Mouse (Mus musculus) lung, adult 18-20 months (tissue): ENCODE data around the gene Trim8.
A peak's percentile ranks its signal among the peaks of the same experiment; 100 is the strongest.

Experiments
- DNase-seq, 2 experiments: peaks; one replicate each; pipeline ENCODE4 v3.0.0; 2022; ENCODE audit warnings: mixed read lengths in 2 of 2

Trim8 gene

GRCm38 (mm10) chr19:46524601-46525321 lies 23.3 kb downstream of the Trim8 start:
- DNase-seq: peak; percentile 85 to 90

GRCm38 (mm10) chr19:46525691-46526631 lies 24.5 kb downstream of the Trim8 start:
- no peak for DNase-seq

- DNase-seq: no peak
Measured at GRCm38 (mm10) chr19:46527632-46528528, 26.4 kb downstream of the Trim8 start.

- peak; percentile 76 to 83 for DNase-seq
Measured at GRCm38 (mm10) chr19:46528529-46529213, 27.2 kb downstream of the Trim8 start.

- DNase-seq: no peak
Measured at GRCm38 (mm10) chr19:46529601-46530448, 28.3 kb downstream of the Trim8 start.

- DNase-seq: no peak
Measured at GRCm38 (mm10) chr19:46530449-46530990, 29.0 kb downstream of the Trim8 start.

- DNase-seq: no peak
Measured at GRCm38 (mm10) chr19:46531071-46532030, 29.8 kb downstream of the Trim8 start.

GRCm38 (mm10) chr19:46532031-46532688 lies 30.7 kb downstream of the Trim8 start:
- DNase-seq: peak in 1 of 2 experiments; percentile 55

- DNase-seq: no peak
Measured at GRCm38 (mm10) chr19:46533066-46533465, 31.6 kb downstream of the Trim8 start.

- no peak for DNase-seq
Measured at GRCm38 (mm10) chr19:46533525-46533924, 32.0 kb downstream of the Trim8 start.

GRCm38 (mm10) chr19:46534542-46535098 lies 33.1 kb downstream of the Trim8 start:
- no peak for DNase-seq

GRCm38 (mm10) chr19:46537357-46537756 lies 35.9 kb downstream of the Trim8 start:
- no peak for DNase-seq

GRCm38 (mm10) chr19:46538213-46538612 lies 36.7 kb downstream of the Trim8 start:
- peak; percentile 32 to 58 for DNase-seq

GRCm38 (mm10) chr19:46542750-46543149 lies 41.2 kb downstream of the Trim8 start:
- no peak for DNase-seq

GRCm38 (mm10) chr19:46547565-46547964 lies 46.1 kb downstream of the Trim8 start:
- no peak for DNase-seq

- no peak for DNase-seq
Measured at GRCm38 (mm10) chr19:46548110-46548509, 46.6 kb downstream of the Trim8 start.

- no peak for DNase-seq
Measured at GRCm38 (mm10) chr19:46550385-46550784, 48.9 kb downstream of the Trim8 start.

- no peak for DNase-seq
Measured at GRCm38 (mm10) chr19:46552496-46552895, 51.0 kb downstream of the Trim8 start.

GRCm38 (mm10) chr19:46553541-46553955 lies 52.0 kb downstream of the Trim8 start:
- no peak for DNase-seq
